Mouse (Mus musculus) megakaryocyte, embryonic 14.5 days (primary cell): ENCODE data around the gene Atf4.

ENCODE experiments used
- FLI1 ChIP-seq: IDR thresholded peaks from 2 replicates; pipeline ENCODE4 v1.6.1; 2012; ENCODE audit warnings: low read length, inconsistent platforms, mixed read lengths
- GATA1 ChIP-seq: IDR thresholded peaks from 3 replicates; pipeline ENCODE4 v1.6.1; 2012; ENCODE audit warnings: mixed read lengths, low read length, inconsistent platforms, borderline replicate concordance

DNA sequence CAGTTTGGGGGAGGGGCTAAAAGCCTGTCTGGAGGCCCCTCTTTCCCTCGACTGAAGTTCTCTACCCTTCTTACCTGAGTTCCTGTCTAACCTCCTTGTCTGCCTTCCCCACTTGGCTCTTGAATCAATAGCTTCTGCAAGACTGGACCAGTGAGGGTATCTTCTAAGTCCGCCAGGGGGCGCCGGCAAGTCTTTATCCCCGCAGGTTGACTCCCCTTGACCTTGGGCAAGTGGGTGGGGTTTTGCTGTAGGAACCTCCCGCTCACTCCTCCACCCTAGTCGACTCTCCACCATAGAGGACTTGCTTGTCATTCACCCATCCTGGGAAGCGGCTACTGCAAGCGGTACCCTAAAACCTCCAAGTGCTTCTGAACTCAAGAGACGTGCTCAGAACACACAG lies 34.5 kb downstream of the Atf4 start:
- TF ChIP-seq GATA1 (no peak), FLI1 (no peak)
